Mouse (Mus musculus) CH12.LX (cell line): ENCODE measurements around the gene Cd3d. TPM values are rescaled to one million over a fixed set of nuclear protein-coding genes. Genes with fewer than 3 reads are reported as not detected.

ENCODE experiments used
- DNase-seq: peaks from one replicate; pipeline ENCODE4 v3.0.0-alpha.2; 2013; ENCODE audit errors: extremely low read depth
- H3K27ac ChIP-seq: 2 replicates; pipeline ENCODE4 v1.5.1; 2012; ENCODE audit warnings: low read depth, mild to moderate bottlenecking, control low read depth, moderate library complexity; ENCODE audit not compliant: insufficient read depth
- H3K27me3 ChIP-seq: replicated peaks from 2 replicates; pipeline ENCODE3; 2012; ENCODE audit warnings: inconsistent platforms
- H3K36me3 ChIP-seq, 2 experiments: replicated peaks in 1 of 2; 2 replicates each; pipeline versions ENCODE3 to v1.6.1; 2012; ENCODE audit warnings: inconsistent platforms in 1 of 2, low read length in 1 of 2, mild to moderate bottlenecking in 1 of 2, mixed read lengths in 1 of 2, moderate library complexity in 1 of 2; ENCODE audit not compliant: control insufficient read depth in 1 of 2, insufficient read depth in 1 of 2
- H3K4me1 ChIP-seq, 2 experiments: 2 replicates each; pipeline ENCODE4 v1.6.1; 2012; ENCODE audit warnings: inconsistent platforms in 1 of 2, moderate library complexity in 1 of 2; ENCODE audit not compliant: insufficient read depth in 2 of 2, control insufficient read depth in 1 of 2
- H3K4me2 ChIP-seq: 2 replicates; pipeline ENCODE4 v1.6.1; 2012; ENCODE audit warnings: low read depth, mild to moderate bottlenecking, control low read depth; ENCODE audit not compliant: poor library complexity, insufficient read depth, severe bottlenecking
- H3K4me3 ChIP-seq, 3 experiments: fragments of 150-350 bp in 1 of 3; sonication (generic) in 1 of 3; replicated peaks in 1 of 3; 2 replicates each; pipeline versions ENCODE3 to v1.5.1; 2011 to 2012; ENCODE audit warnings: low read depth in 2 of 3, low read length in 2 of 3, mild to moderate bottlenecking in 2 of 3, moderate library complexity in 2 of 3, control low read depth in 1 of 3, improper control_type of control experiment in 1 of 3, inconsistent platforms in 1 of 3, mixed read lengths in 1 of 3; ENCODE audit not compliant: poor library complexity in 1 of 3
- H3K79me2 ChIP-seq: replicated peaks from 2 replicates; pipeline ENCODE4 v1.6.1; 2012; ENCODE audit warnings: mild to moderate bottlenecking, moderate library complexity; ENCODE audit not compliant: control insufficient read depth, poor library complexity, insufficient read depth, severe bottlenecking; ENCODE audit errors: extremely low read depth
- H3K9ac ChIP-seq: 2 replicates; pipeline ENCODE4 v1.6.1; 2012; ENCODE audit warnings: low read depth, mild to moderate bottlenecking, control low read depth, moderate library complexity; ENCODE audit not compliant: insufficient read depth
- H3K9me3 ChIP-seq: replicated peaks from 2 replicates; pipeline ENCODE3; 2012; ENCODE audit warnings: low read length, inconsistent platforms, mixed read lengths
- BHLHE40 ChIP-seq: IDR thresholded peaks from 2 replicates; pipeline ENCODE4 v1.6.1; 2011; ENCODE audit warnings: mild to moderate bottlenecking, low read depth, low read length, improper control_type of control experiment
- CHD1 ChIP-seq: IDR thresholded peaks from 2 replicates; pipeline ENCODE4 v1.6.1; 2012; ENCODE audit warnings: low read depth, low read length, improper control_type of control experiment, inconsistent platforms
- CHD2 ChIP-seq: IDR thresholded peaks from 2 replicates; pipeline ENCODE4 v1.6.1; 2011; ENCODE audit warnings: low read length, improper control_type of control experiment
- E2F4 ChIP-seq: IDR thresholded peaks from 2 replicates; pipeline ENCODE4 v1.6.1; 2011; ENCODE audit warnings: low read depth, low read length, improper control_type of control experiment; ENCODE audit not compliant: insufficient replicate concordance
- EP300 ChIP-seq: IDR thresholded peaks from 2 replicates; pipeline ENCODE4 v1.6.1; 2011; ENCODE audit warnings: low read length, improper control_type of control experiment
- ETS1 ChIP-seq: conservative IDR thresholded peaks from 2 replicates; pipeline ENCODE4 v1.6.1; 2012; ENCODE audit warnings: low read depth, mild to moderate bottlenecking, inconsistent platforms, low read length, improper control_type of control experiment, moderate library complexity
- HCFC1 ChIP-seq: IDR thresholded peaks from 2 replicates; pipeline ENCODE4 v1.6.1; 2012; ENCODE audit warnings: low read depth, mild to moderate bottlenecking, inconsistent platforms, low read length, improper control_type of control experiment
- IRF4 ChIP-seq: IDR thresholded peaks from 2 replicates; pipeline ENCODE4 v1.6.1; 2014; ENCODE audit warnings: low read depth, mild to moderate bottlenecking, inconsistent platforms, low read length, improper control_type of control experiment
- JUN ChIP-seq: IDR thresholded peaks from 2 replicates; pipeline ENCODE4 v1.6.1; 2011; ENCODE audit warnings: low read depth, mild to moderate bottlenecking, low read length, improper control_type of control experiment, moderate library complexity; ENCODE audit not compliant: insufficient read depth
- JUND ChIP-seq: conservative IDR thresholded peaks from 2 replicates; pipeline ENCODE4 v1.6.1; 2011; ENCODE audit warnings: low read depth, low read length, improper control_type of control experiment
- MAX ChIP-seq: IDR thresholded peaks from 2 replicates; pipeline ENCODE4 v1.6.1; 2011; ENCODE audit warnings: low read length, improper control_type of control experiment
- MEF2A ChIP-seq: IDR thresholded peaks from 2 replicates; pipeline ENCODE4 v1.6.1; 2014; ENCODE audit warnings: low read depth, mild to moderate bottlenecking, inconsistent platforms, low read length, improper control_type of control experiment, borderline replicate concordance
- MXI1 ChIP-seq: IDR thresholded peaks from 2 replicates; pipeline ENCODE4 v1.6.1; 2011; ENCODE audit warnings: mild to moderate bottlenecking, low read depth, low read length, improper control_type of control experiment
- MYC ChIP-seq: IDR thresholded peaks from 2 replicates; pipeline ENCODE4 v1.6.1; 2011; ENCODE audit warnings: low read depth, mild to moderate bottlenecking, improper control_type of control experiment, low read length
- PAX5 ChIP-seq: IDR thresholded peaks from 2 replicates; pipeline ENCODE4 v1.6.1; 2012; ENCODE audit warnings: low read length, inconsistent platforms, mixed read lengths
- POLR2A ChIP-seq: IDR thresholded peaks from 2 replicates; pipeline ENCODE4 v1.6.1; 2011; ENCODE audit warnings: low read depth, mild to moderate bottlenecking, improper control_type of control experiment, low read length
- RAD21 ChIP-seq: IDR thresholded peaks from 2 replicates; pipeline ENCODE4 v1.6.1; 2011; ENCODE audit warnings: low read depth, mild to moderate bottlenecking, low read length, improper control_type of control experiment, moderate library complexity
- SMC3 ChIP-seq: IDR thresholded peaks from 2 replicates; pipeline ENCODE4 v1.6.1; 2011; ENCODE audit warnings: low read depth, low read length, improper control_type of control experiment
- UBTF ChIP-seq: IDR thresholded peaks from 2 replicates; pipeline ENCODE4 v1.6.1; 2012; ENCODE audit warnings: low read depth, mild to moderate bottlenecking, inconsistent platforms, low read length, improper control_type of control experiment, moderate library complexity
- USF1 ChIP-seq: IDR thresholded peaks from 2 replicates; pipeline ENCODE4 v1.6.1; 2014; ENCODE audit warnings: low read depth, mild to moderate bottlenecking, inconsistent platforms, low read length, improper control_type of control experiment
- ZC3H11A ChIP-seq: IDR thresholded peaks from 2 replicates; pipeline ENCODE4 v1.6.1; 2012; ENCODE audit warnings: low read depth, mild to moderate bottlenecking, inconsistent platforms, low read length, improper control_type of control experiment
- ZKSCAN1 ChIP-seq: IDR thresholded peaks from 2 replicates; pipeline ENCODE4 v1.6.1; 2012; ENCODE audit warnings: low read depth, inconsistent platforms, low read length, improper control_type of control experiment, borderline replicate concordance
- ZMIZ1 ChIP-seq: IDR thresholded peaks from 2 replicates; pipeline ENCODE4 v1.6.1; 2012; ENCODE audit warnings: low read depth, mild to moderate bottlenecking, inconsistent platforms, low read length, improper control_type of control experiment
- ZNF384 ChIP-seq: IDR thresholded peaks from 2 replicates; pipeline ENCODE4 v1.6.1; 2012; ENCODE audit warnings: low read depth, low read length, improper control_type of control experiment, inconsistent platforms
- dilution Hi-C: fragments of 300-500 bp; cut with MboI; formaldehyde crosslinking; loops from 2 replicates; pipeline ENCODE4 v1.14.3; 2020; ENCODE audit warnings: low sequenced_read_pairs; ENCODE audit not compliant: extremely low pct_unique_long_range_greater_than_20kb, extremely low pct_ligation_motif_present
- in situ Hi-C: fragments of 300-500 bp; cut with MboI; formaldehyde crosslinking; loops from 3 replicates; pipeline ENCODE4 v1.14.3; 2019; ENCODE audit warnings: low sequenced_read_pairs, low pct_ligation_motif_present, low pct_unique_long_range_greater_than_20kb, mixed read lengths
- polyA plus RNA-seq: library from polyadenylated mRNA; unstranded; fragments of >175 nt; gene quantifications from 2 replicates; pipeline ENCODE4 v1.2.1, GENCODE M21; 2012; ENCODE audit warnings: low read depth; ENCODE audit not compliant: insufficient read length
- total RNA-seq, 2 experiments: library from RNA; depleted of rRNA; stranded (reverse); fragments of 300-350 nt in 1 of 2; fragments of >200 nt in 1 of 2; gene quantifications; 2 replicates each; pipeline ENCODE4 v1.2.3; 2012 to 2014

Gene Cd3d
- total and polyA plus RNA-seq, 3 experiments: 0.27 to 5.5 (median 2.6) TPM

DNA sequence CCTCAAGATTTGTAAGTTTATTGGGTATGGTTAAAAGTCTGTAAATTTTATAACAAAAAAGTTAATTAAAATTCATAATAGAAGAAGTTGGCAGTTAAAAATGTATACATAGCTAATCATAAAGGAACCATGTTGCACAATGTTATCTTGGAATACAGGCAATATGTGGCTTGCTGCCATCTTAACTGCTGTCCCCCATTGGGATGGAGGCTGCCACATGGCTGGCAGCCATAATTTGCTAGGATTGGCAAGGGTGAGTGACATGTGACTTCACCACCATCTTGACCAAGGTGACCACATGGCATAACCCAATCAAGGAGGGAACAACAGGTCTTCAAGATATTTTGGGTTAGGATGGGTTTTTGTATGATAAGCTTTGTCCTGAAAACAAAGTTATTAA lies 10.7 kb downstream of the Cd3d start:
- TF ChIP-seq PAX5: no peak
- no peak for TF ChIP-seq JUND
- TF ChIP-seq ETS1: no peak
- TF ChIP-seq E2F4: no peak
- no peak for TF ChIP-seq ZNF384
- TF ChIP-seq IRF4: no peak
- TF ChIP-seq BHLHE40: no peak
- TF ChIP-seq MAX: no peak
- TF ChIP-seq EP300: no peak
- TF ChIP-seq ZMIZ1: no peak
- TF ChIP-seq CHD1: no peak
- TF ChIP-seq USF1: no peak
- TF ChIP-seq ZC3H11A: no peak
- no peak for TF ChIP-seq MXI1
- TF ChIP-seq MEF2A: no peak
- TF ChIP-seq RAD21: no peak
- Histone ChIP-seq H3K9me3 (no peaks in the 10 kb centered on the region), H3K27me3 (no peaks in the 10 kb centered on the region), H3K36me3 (no peaks in the 10 kb centered on the region), H3K79me2 (no peaks in the 10 kb centered on the region), H3K4me3 (no peak overlapping the region), H3K27ac (no peak overlapping the region), H3K4me2 (no peak overlapping the region), H3K4me1 (peaks cover 3 to 10% of the 10 kb centered on the region in 2 experiments; a peak in 2 of 4 replicates), H3K9ac (no peak overlapping the region)
- dilution Hi-C loops (no loop called here), in situ Hi-C loops (no loop called here)
- no peak for DNase-seq

DNA sequence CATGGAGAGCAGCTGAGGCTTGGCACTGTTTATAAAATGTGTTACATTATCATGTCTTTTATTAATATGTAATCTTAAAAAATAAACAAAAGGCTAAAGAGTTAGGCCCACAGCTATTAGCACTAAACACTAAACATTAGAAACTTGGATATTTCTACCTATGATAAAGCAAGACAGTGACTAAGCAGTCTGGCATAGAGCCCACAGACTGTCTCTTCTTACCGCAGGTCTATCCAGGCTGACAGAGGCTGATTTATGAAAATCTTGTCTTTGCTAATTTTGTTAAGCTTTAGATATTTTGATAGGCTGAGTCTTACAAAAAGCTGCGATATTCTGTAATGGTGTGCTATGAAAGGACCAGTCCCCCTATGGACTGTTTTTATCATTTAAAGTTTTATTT lies 11.7 kb downstream of the Cd3d start:
- in situ Hi-C loops: no loop called here
- no peak overlapping the region for H3K4me3 ChIP-seq

More for the DNA sequence above, 11.7 kb downstream of the Cd3d start:
- no peak for DNase-seq
- H3K4me1 ChIP-seq: peaks cover 6 to 12% of the 10 kb centered on the region in 2 experiments; a peak in 3 of 4 replicates
- no peaks in the 10 kb centered on the region for H3K9me3 ChIP-seq
- dilution Hi-C loops: no loop called here
- H3K36me3 ChIP-seq: no peaks in the 10 kb centered on the region
- no peak for TF ChIP-seq SMC3
- TF ChIP-seq JUN: no peak
- no peak for TF ChIP-seq UBTF
- no peak for TF ChIP-seq ZNF384
- no peak for TF ChIP-seq POLR2A
- no peak for TF ChIP-seq PAX5
- TF ChIP-seq MYC: no peak
- TF ChIP-seq HCFC1: no peak
- TF ChIP-seq E2F4: no peak
- no peak for TF ChIP-seq ZKSCAN1
- TF ChIP-seq MAX: no peak
- no peak for TF ChIP-seq ZMIZ1
- no peak for TF ChIP-seq CHD2
- no peak for TF ChIP-seq USF1
- TF ChIP-seq EP300: no peak
- H3K4me2 ChIP-seq: no peak overlapping the region
- H3K79me2 ChIP-seq: no peaks in the 10 kb centered on the region
- H3K27me3 ChIP-seq: no peaks in the 10 kb centered on the region
- no peak overlapping the region for H3K9ac ChIP-seq
- H3K27ac ChIP-seq: no peak overlapping the region
